Mouse (Mus musculus): Measurements from ENCODE around the gene Epm2a. TPM values are rescaled to one million over a fixed set of nuclear protein-coding genes. Genes with fewer than 3 reads are reported as not detected.
"Not testable (repeated sequence)": the region's sequence is repeated elsewhere in the genome, so short reads cannot be mapped to it uniquely, and the experiment has no call there.

Gene Epm2a
- polyA plus RNA-seq, 1 experiment from 2014 or later = 0.18 TPM

DNA sequence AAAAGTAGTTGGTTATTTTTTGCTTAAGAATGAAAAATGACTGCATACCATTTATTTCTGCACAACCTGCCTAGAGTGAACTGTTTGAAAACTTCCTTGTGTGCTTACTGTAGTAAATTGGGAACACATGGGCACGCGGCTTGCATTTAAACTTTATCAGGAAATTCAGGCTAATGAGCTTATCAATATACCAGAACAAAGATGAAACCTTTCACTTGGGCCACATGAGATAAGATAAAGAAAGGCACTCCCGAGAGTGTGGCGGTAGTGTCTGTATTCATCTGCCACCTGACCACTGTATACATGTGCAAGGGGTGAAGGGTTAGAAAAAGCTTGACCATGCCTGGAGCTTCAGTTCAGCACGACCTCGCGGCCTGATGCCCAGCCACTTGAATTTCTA lies 20.9 kb upstream of the Epm2a start:
- H3K9ac ChIP-seq (ENCODE audit: low read depth, low read length) = no peak overlapping the region
- H3K9me3 ChIP-seq (replicated peaks; ENCODE audit: control insufficient read depth, low read length) = no peaks in the 10 kb centered on the region
- peak; percentile 63 for ATAC-seq (ENCODE audit: low read depth)
- peak overlapping the region; percentile 59 for H3K27ac ChIP-seq (ENCODE audit: low read length)
- no peaks in the 10 kb centered on the region for H3K27me3 ChIP-seq (ENCODE audit: control insufficient read depth, insufficient read depth, low read depth, low read length)
- no peak overlapping the region for H3K4me3 ChIP-seq (ENCODE audit: low read depth, low read length)
- no peaks in the 10 kb centered on the region for H3K36me3 ChIP-seq (ENCODE audit: control insufficient read depth, insufficient read depth)
- H3K4me1 ChIP-seq (ENCODE audit: control insufficient read depth, low read depth, low read length) = peaks cover 27% of the 10 kb centered on the region
- 40% methylated on average over 7 of the region's 7 CpGs for WGBS (ENCODE audit: insufficient replicate concordance)
- H3K4me2 ChIP-seq (ENCODE audit: low read depth, low read length) = peak overlapping the region; percentile 9; the same call in 1 of the 2 replicates

DNA sequence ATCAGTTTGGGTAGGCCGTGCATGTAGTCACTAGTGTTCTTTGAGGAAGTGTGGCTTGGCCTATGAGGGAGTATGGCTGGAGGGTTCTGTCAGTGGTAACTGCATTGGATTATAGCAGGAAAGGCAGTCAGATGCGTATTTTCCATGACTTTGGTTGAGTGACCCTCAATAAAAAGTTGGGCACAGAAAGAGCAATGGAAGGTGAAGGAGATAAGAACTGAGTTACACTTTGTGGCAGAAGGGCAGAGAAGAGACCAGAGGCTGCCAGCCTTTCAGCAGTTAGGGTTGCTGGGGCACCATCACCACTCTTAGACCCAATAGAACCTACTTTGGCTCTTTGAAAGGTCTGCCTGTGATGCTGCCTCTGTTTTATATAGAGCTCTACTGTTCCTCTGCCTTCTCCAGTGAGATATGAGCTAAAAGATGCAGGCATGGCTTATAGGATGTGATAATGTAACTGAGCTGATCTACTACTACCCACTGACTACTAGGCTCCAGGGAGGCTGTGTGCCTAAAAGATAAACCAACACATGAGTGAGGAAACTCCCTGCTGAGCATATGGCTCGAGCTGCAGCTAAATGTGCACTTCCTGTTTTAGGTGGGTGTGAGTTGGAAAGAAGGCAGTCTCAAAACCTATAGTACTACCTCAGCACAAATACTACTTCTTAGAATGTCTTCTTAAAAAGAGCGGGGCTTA lies 19.9 kb upstream of the Epm2a start:
- H3K4me3 ChIP-seq (ENCODE audit: low read depth, low read length) = no peak overlapping the region
- peak; percentile 95 for ATAC-seq (ENCODE audit: low read depth)
- H3K27ac ChIP-seq (ENCODE audit: low read length) = peak overlapping the region; percentile 64
- H3K36me3 ChIP-seq (ENCODE audit: control insufficient read depth, insufficient read depth) = no peaks in the 10 kb centered on the region
- 43% methylated on average over 4 of the region's 4 CpGs for WGBS (ENCODE audit: insufficient replicate concordance)
- no peaks in the 10 kb centered on the region for H3K27me3 ChIP-seq (ENCODE audit: control insufficient read depth, insufficient read depth, low read depth, low read length)
- no peak overlapping the region for H3K9ac ChIP-seq (ENCODE audit: low read depth, low read length)
- no peaks in the 10 kb centered on the region for H3K9me3 ChIP-seq (replicated peaks; ENCODE audit: control insufficient read depth, low read length)
- peaks cover 27% of the 10 kb centered on the region for H3K4me1 ChIP-seq (ENCODE audit: control insufficient read depth, low read depth, low read length)
- peak overlapping the region; percentile 2; the same call in 1 of the 2 replicates for H3K4me2 ChIP-seq (ENCODE audit: low read depth, low read length)

DNA sequence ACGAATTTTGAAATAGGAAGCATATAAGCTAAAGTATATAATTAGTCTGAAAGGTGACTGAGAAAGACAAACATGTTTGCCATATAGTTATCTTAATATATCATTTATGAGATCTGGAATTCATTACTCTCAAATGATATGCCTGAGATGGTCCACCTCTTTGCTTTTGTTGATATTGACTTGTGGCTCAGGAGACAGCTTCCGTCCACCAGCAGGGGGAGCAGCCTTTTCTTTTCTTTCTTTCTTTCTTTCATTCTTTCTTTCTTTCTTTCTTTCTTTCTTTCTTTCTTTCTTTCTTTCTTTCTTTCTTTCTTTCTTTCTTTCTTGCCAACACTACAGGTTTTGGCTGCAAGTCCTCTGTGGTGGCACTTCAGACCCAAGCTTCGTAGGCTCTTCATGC lies 16.7 kb upstream of the Epm2a start:
- Histone ChIP-seq H3K4me3 (ENCODE audit: low read depth, low read length) (no peak overlapping the region), H3K9me3 (replicated peaks; ENCODE audit: control insufficient read depth, low read length) (no peaks in the 10 kb centered on the region), H3K4me2 (ENCODE audit: low read depth, low read length) (no peak overlapping the region), H3K36me3 (ENCODE audit: control insufficient read depth, insufficient read depth) (no peaks in the 10 kb centered on the region), H3K4me1 (ENCODE audit: control insufficient read depth, low read depth, low read length) (peaks cover 23% of the 10 kb centered on the region), H3K27me3 (ENCODE audit: control insufficient read depth, insufficient read depth, low read depth, low read length) (no peaks in the 10 kb centered on the region), H3K9ac (ENCODE audit: low read depth, low read length) (no peak overlapping the region), H3K27ac (ENCODE audit: low read length) (no peak overlapping the region)
- 87% methylated on average over 3 of the region's 3 CpGs for WGBS (ENCODE audit: insufficient replicate concordance)
- ATAC-seq (ENCODE audit: low read depth) = no peak

GRCm38 (mm10) chr10:11344536-11345468 lies 1.6 kb downstream of the Epm2a start:
- Histone ChIP-seq H3K4me3 (ENCODE audit: low read depth, low read length) (no peak overlapping the region), H3K9ac (ENCODE audit: low read depth, low read length) (no peak overlapping the region), H3K9me3 (replicated peaks; ENCODE audit: control insufficient read depth, low read length) (no peaks in the 10 kb centered on the region), H3K4me2 (ENCODE audit: low read depth, low read length) (no peak overlapping the region), H3K27ac (ENCODE audit: low read length) (no peak overlapping the region), H3K36me3 (ENCODE audit: control insufficient read depth, insufficient read depth) (no peaks in the 10 kb centered on the region), H3K4me1 (ENCODE audit: control insufficient read depth, low read depth, low read length) (peaks cover 2% of the 10 kb centered on the region; the same call in 1 of the 2 replicates), H3K27me3 (ENCODE audit: control insufficient read depth, insufficient read depth, low read depth, low read length) (no peaks in the 10 kb centered on the region)
- 64% methylated on average over 18 of the region's 18 CpGs for WGBS (ENCODE audit: insufficient replicate concordance)
- no peak for ATAC-seq (ENCODE audit: low read depth)

GRCm38 (mm10) chr10:11350243-11350974 lies 7.2 kb downstream of the Epm2a start:
- not testable (repeated sequence) for H3K27me3 ChIP-seq (ENCODE audit: control insufficient read depth, insufficient read depth, low read depth, low read length); H3K4me3 ChIP-seq (ENCODE audit: low read depth, low read length); H3K9me3 ChIP-seq (replicated peaks; ENCODE audit: control insufficient read depth, low read length); H3K9ac ChIP-seq (ENCODE audit: low read depth, low read length); ATAC-seq (ENCODE audit: low read depth); H3K4me1 ChIP-seq (ENCODE audit: control insufficient read depth, low read depth, low read length); H3K27ac ChIP-seq (ENCODE audit: low read length); H3K36me3 ChIP-seq (ENCODE audit: control insufficient read depth, insufficient read depth); H3K4me2 ChIP-seq (ENCODE audit: low read depth, low read length)
- WGBS (ENCODE audit: insufficient replicate concordance) = 36% methylated on average over 3 of the region's 3 CpGs

DNA sequence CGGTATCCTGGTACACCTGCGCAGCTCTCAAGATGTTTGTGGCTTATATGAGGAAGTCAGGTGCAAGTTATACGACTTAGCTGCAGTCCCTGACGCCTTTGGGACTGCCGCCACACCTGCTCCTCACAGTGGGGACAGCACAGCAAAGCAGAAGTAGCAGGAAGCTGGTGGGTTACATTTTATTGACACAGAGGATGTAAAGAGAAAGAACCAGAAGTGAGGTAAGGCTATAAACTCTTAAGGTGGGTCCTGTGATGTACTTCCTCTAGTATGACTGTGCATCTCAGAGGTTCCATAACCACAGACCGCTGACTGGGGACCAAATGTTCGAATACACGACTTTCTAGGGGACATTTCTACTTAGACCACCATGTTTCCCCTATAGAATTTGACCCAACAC lies 11.4 kb downstream of the Epm2a start:
- Histone ChIP-seq H3K4me2 (ENCODE audit: low read depth, low read length) (no peak overlapping the region), H3K36me3 (ENCODE audit: control insufficient read depth, insufficient read depth) (no peaks in the 10 kb centered on the region), H3K27ac (ENCODE audit: low read length) (no peak overlapping the region), H3K4me3 (ENCODE audit: low read depth, low read length) (no peak overlapping the region), H3K9me3 (replicated peaks; ENCODE audit: control insufficient read depth, low read length) (no peaks in the 10 kb centered on the region), H3K9ac (ENCODE audit: low read depth, low read length) (no peak overlapping the region), H3K4me1 (ENCODE audit: control insufficient read depth, low read depth, low read length) (no peaks in the 10 kb centered on the region), H3K27me3 (ENCODE audit: control insufficient read depth, insufficient read depth, low read depth, low read length) (no peaks in the 10 kb centered on the region)
- WGBS (ENCODE audit: insufficient replicate concordance) = 55% methylated on average over 7 of the region's 8 CpGs
- no peak for ATAC-seq (ENCODE audit: low read depth)

GRCm38 (mm10) chr10:11361985-11362692 lies 18.9 kb downstream of the Epm2a start:
- Histone ChIP-seq H3K9me3 (replicated peaks; ENCODE audit: control insufficient read depth, low read length) (no peaks in the 10 kb centered on the region), H3K4me2 (ENCODE audit: low read depth, low read length) (no peak overlapping the region), H3K27ac (ENCODE audit: low read length) (no peak overlapping the region), H3K36me3 (ENCODE audit: control insufficient read depth, insufficient read depth) (no peaks in the 10 kb centered on the region), H3K9ac (ENCODE audit: low read depth, low read length) (no peak overlapping the region), H3K4me3 (ENCODE audit: low read depth, low read length) (no peak overlapping the region), H3K4me1 (ENCODE audit: control insufficient read depth, low read depth, low read length) (no peaks in the 10 kb centered on the region), H3K27me3 (ENCODE audit: control insufficient read depth, insufficient read depth, low read depth, low read length) (no peaks in the 10 kb centered on the region)
- 49% methylated on average over 5 of the region's 5 CpGs for WGBS (ENCODE audit: insufficient replicate concordance)
- no peak for ATAC-seq (ENCODE audit: low read depth)

GRCm38 (mm10) chr10:11362896-11363487 lies 19.8 kb downstream of the Epm2a start:
- Histone ChIP-seq H3K27ac (ENCODE audit: low read length) (no peak overlapping the region), H3K9me3 (replicated peaks; ENCODE audit: control insufficient read depth, low read length) (no peaks in the 10 kb centered on the region), H3K4me3 (ENCODE audit: low read depth, low read length) (no peak overlapping the region), H3K4me1 (ENCODE audit: control insufficient read depth, low read depth, low read length) (no peaks in the 10 kb centered on the region), H3K36me3 (ENCODE audit: control insufficient read depth, insufficient read depth) (no peaks in the 10 kb centered on the region), H3K4me2 (ENCODE audit: low read depth, low read length) (no peak overlapping the region), H3K9ac (ENCODE audit: low read depth, low read length) (no peak overlapping the region), H3K27me3 (ENCODE audit: control insufficient read depth, insufficient read depth, low read depth, low read length) (no peaks in the 10 kb centered on the region)
- no peak for ATAC-seq (ENCODE audit: low read depth)
- 66% methylated on average over 12 of the region's 12 CpGs for WGBS (ENCODE audit: insufficient replicate concordance)

Measured in liver, embryonic 16.5 days (tissue).